Mouse (Mus musculus) MEL (cell line): Measurements from ENCODE around the gene Rpl29. TPM values are rescaled to one million over a fixed set of nuclear protein-coding genes. Genes with fewer than 3 reads are reported as not detected.

Source experiments
- DNase-seq: peaks from one replicate; pipeline ENCODE4 v3.0.0; 2011; ENCODE audit warnings: low read depth, low spot score
- H3K27ac ChIP-seq: 2 replicates; pipeline ENCODE4 v1.5.1; 2012; ENCODE audit warnings: low read depth, mild to moderate bottlenecking, control low read depth, low read length, moderate library complexity; ENCODE audit not compliant: control insufficient read depth
- H3K27me3 ChIP-seq, 2 experiments: fragments of 150-350 bp in 1 of 2; sonication (generic) in 1 of 2; 2 replicates each; pipeline ENCODE4 v1.6.1; 2012; ENCODE audit warnings: low read length in 2 of 2, mild to moderate bottlenecking in 2 of 2, improper control_type of control experiment in 1 of 2, moderate library complexity in 1 of 2; ENCODE audit not compliant: insufficient read depth in 2 of 2, control insufficient read depth in 1 of 2
- H3K36me3 ChIP-seq, 2 experiments: 2 replicates each; pipeline ENCODE4 v1.6.1; 2012 to 2014; ENCODE audit warnings: low read length in 2 of 2, improper control_type of control experiment in 1 of 2, inconsistent platforms in 1 of 2, mild to moderate bottlenecking in 1 of 2; ENCODE audit not compliant: insufficient read depth in 2 of 2, control insufficient read depth in 1 of 2
- H3K4me1 ChIP-seq, 2 experiments: fragments of 150-350 bp in 1 of 2; sonication (generic) in 1 of 2; 2 replicates each; pipeline ENCODE4 v1.6.1; 2012; ENCODE audit warnings: low read length in 2 of 2, improper control_type of control experiment in 1 of 2, mild to moderate bottlenecking in 1 of 2; ENCODE audit not compliant: insufficient read depth in 2 of 2, control insufficient read depth in 1 of 2
- H3K4me3 ChIP-seq, 2 experiments: fragments of 150-350 bp in 1 of 2; sonication (generic) in 1 of 2; 2 replicates each; pipeline ENCODE4 v1.5.1; 2012; ENCODE audit warnings: low read depth in 2 of 2, low read length in 2 of 2, mild to moderate bottlenecking in 2 of 2, moderate library complexity in 2 of 2, control low read depth in 1 of 2, improper control_type of control experiment in 1 of 2; ENCODE audit not compliant: control insufficient read depth in 1 of 2, insufficient read depth in 1 of 2
- H3K79me2 ChIP-seq: 2 replicates; pipeline ENCODE4 v1.6.1; 2012; ENCODE audit warnings: mild to moderate bottlenecking, low read length, moderate library complexity; ENCODE audit not compliant: control insufficient read depth, poor library complexity, insufficient read depth
- H3K9ac ChIP-seq: 2 replicates; pipeline ENCODE4 v1.6.1; 2012; ENCODE audit warnings: low read depth, mild to moderate bottlenecking, control low read depth, low read length, moderate library complexity; ENCODE audit not compliant: control insufficient read depth, poor library complexity, severe bottlenecking
- H3K9me3 ChIP-seq: fragments of 150-350 bp; sonication (generic); replicated peaks from 2 replicates; pipeline ENCODE4 v1.6.1; 2012; ENCODE audit warnings: mild to moderate bottlenecking, low read length, improper control_type of control experiment, moderate library complexity; ENCODE audit not compliant: insufficient read depth
- CTCF ChIP-seq, 3 experiments: IDR thresholded peaks in 2 of 3; conservative IDR thresholded peaks in 1 of 3; 2 replicates each; pipeline ENCODE4 v1.5.1; 2011 to 2012; ENCODE audit warnings: low read length in 3 of 3, low read depth in 2 of 3, mild to moderate bottlenecking in 2 of 3, improper control_type of control experiment in 1 of 3, inconsistent platforms in 1 of 3, mixed read lengths in 1 of 3, moderate library complexity in 1 of 3; ENCODE audit not compliant: control insufficient read depth in 1 of 3, insufficient read depth in 1 of 3, poor library complexity in 1 of 3, severe bottlenecking in 1 of 3
- ELF1 ChIP-seq: IDR thresholded peaks from 2 replicates; pipeline ENCODE4 v1.6.1; 2014; ENCODE audit warnings: low read depth, mild to moderate bottlenecking, inconsistent platforms, low read length, improper control_type of control experiment, moderate library complexity
- ETS1 ChIP-seq: IDR thresholded peaks from 2 replicates; pipeline ENCODE4 v1.6.1; 2012; ENCODE audit warnings: low read depth, mild to moderate bottlenecking, inconsistent platforms, low read length, improper control_type of control experiment, moderate library complexity
- GATA1 ChIP-seq: IDR thresholded peaks from 2 replicates; pipeline ENCODE4 v1.6.1; 2011; ENCODE audit warnings: low read depth, low read length, improper control_type of control experiment
- JUND ChIP-seq: IDR thresholded peaks from 2 replicates; pipeline ENCODE4 v1.6.1; 2011; ENCODE audit warnings: low read depth, mild to moderate bottlenecking, improper control_type of control experiment, low read length
- MAZ ChIP-seq: IDR thresholded peaks from 2 replicates; pipeline ENCODE4 v1.6.1; 2012; ENCODE audit warnings: low read depth, mild to moderate bottlenecking, inconsistent platforms, low read length, improper control_type of control experiment
- MYB ChIP-seq: IDR thresholded peaks from 2 replicates; pipeline ENCODE4 v1.6.1; 2011; ENCODE audit warnings: mild to moderate bottlenecking, low read depth, low read length, improper control_type of control experiment
- POLR2A ChIP-seq, 2 experiments: IDR thresholded peaks; 2 replicates each; pipeline ENCODE4 v1.6.1; 2011 to 2012; ENCODE audit warnings: low read length in 2 of 2, mild to moderate bottlenecking in 2 of 2, control low read depth in 1 of 2, improper control_type of control experiment in 1 of 2, low read depth in 1 of 2, moderate library complexity in 1 of 2; ENCODE audit not compliant: control insufficient read depth in 1 of 2, insufficient read depth in 1 of 2, poor library complexity in 1 of 2
- POLR2AphosphoS2 ChIP-seq: IDR thresholded peaks from 2 replicates; pipeline ENCODE4 v1.6.1; 2011; ENCODE audit warnings: low read length, improper control_type of control experiment
- SMC3 ChIP-seq: IDR thresholded peaks from 2 replicates; pipeline ENCODE4 v1.6.1; 2011; ENCODE audit warnings: low read depth, low read length, improper control_type of control experiment
- TCF12 ChIP-seq: IDR thresholded peaks from 2 replicates; pipeline ENCODE4 v1.6.1; 2014; ENCODE audit warnings: low read depth, mild to moderate bottlenecking, inconsistent platforms, low read length, improper control_type of control experiment, moderate library complexity
- UBTF ChIP-seq: IDR thresholded peaks from 2 replicates; pipeline ENCODE4 v1.6.1; 2012; ENCODE audit warnings: low read depth, mild to moderate bottlenecking, inconsistent platforms, low read length, improper control_type of control experiment, moderate library complexity, borderline replicate concordance; ENCODE audit not compliant: insufficient read depth
- USF1 ChIP-seq: IDR thresholded peaks from 2 replicates; pipeline ENCODE4 v1.6.1; 2014; ENCODE audit warnings: low read depth, mild to moderate bottlenecking, inconsistent platforms, low read length, improper control_type of control experiment, moderate library complexity
- USF2 ChIP-seq, 2 experiments: IDR thresholded peaks; 2 replicates each; pipeline ENCODE4 v1.6.1; 2011 to 2012; ENCODE audit warnings: improper control_type of control experiment in 2 of 2, low read length in 2 of 2, borderline replicate concordance in 1 of 2, inconsistent platforms in 1 of 2, low read depth in 1 of 2, mild to moderate bottlenecking in 1 of 2; ENCODE audit not compliant: insufficient read depth in 1 of 2
- ZMIZ1 ChIP-seq: IDR thresholded peaks from 2 replicates; pipeline ENCODE4 v1.6.1; 2012; ENCODE audit warnings: low read depth, mild to moderate bottlenecking, inconsistent platforms, low read length, improper control_type of control experiment, moderate library complexity
- polyA plus RNA-seq, 2 experiments: library from polyadenylated mRNA; stranded (reverse) in 1 of 2; unstranded in 1 of 2; fragments of >175 nt in 1 of 2; fragments of >200 nt in 1 of 2; gene quantifications; 2 replicates each; pipeline versions ENCODE4 v1.2.1 to v1.2.4; 2012; ENCODE audit warnings: low replicate concordance in 2 of 2, low read depth in 1 of 2; ENCODE audit not compliant: insufficient read length in 2 of 2, insufficient read depth in 1 of 2, missing spikeins in 1 of 2
- total RNA-seq: library from RNA; depleted of rRNA; stranded (reverse); fragments of 300-350 nt; gene quantifications from 2 replicates; pipeline ENCODE4 v1.2.3, GENCODE M21; 2012

The Rpl29 gene
- total and polyA plus RNA-seq, 3 experiments: 60.8 to 761 TPM; not detected in 1

- H3K36me3 ChIP-seq: peaks cover 0 to 6% of the 10 kb centered on the region in 2 experiments; a peak in 2 of 4 replicates
- TF ChIP-seq GATA1: no peak
- TF ChIP-seq SMC3: no peak
- peaks cover 0 to 2% of the 10 kb centered on the region in 2 experiments; a peak in 3 of 4 replicates for H3K27me3 ChIP-seq
- no peak overlapping the region for H3K27ac ChIP-seq
- no peak overlapping the region for H3K9ac ChIP-seq
- DNase-seq: no peak
- no peaks in the 10 kb centered on the region for H3K9me3 ChIP-seq
- H3K79me2 ChIP-seq: no peaks in the 10 kb centered on the region
- H3K4me1 ChIP-seq: peaks cover 3 to 13% of the 10 kb centered on the region in 2 experiments; a peak in 3 of 4 replicates
- no peak overlapping the region for H3K4me3 ChIP-seq
Observed at GRCm38 (mm10) chr9:106393548-106393947, 35.7 kb upstream of the Rpl29 start.

GRCm38 (mm10) chr9:106394649-106395602, 34.3 kb upstream of the Rpl29 start:
- no peak overlapping the region for H3K9ac ChIP-seq
- peaks cover 0 to 2% of the 10 kb centered on the region in 2 experiments; a peak in 3 of 4 replicates for H3K27me3 ChIP-seq
- H3K27ac ChIP-seq: no peak overlapping the region
- H3K4me3 ChIP-seq: no peak overlapping the region
- peaks cover 0 to 6% of the 10 kb centered on the region in 2 experiments; a peak in 2 of 4 replicates for H3K36me3 ChIP-seq
- no peaks in the 10 kb centered on the region for H3K9me3 ChIP-seq
- DNase-seq: no peak
- peaks cover 3 to 17% of the 10 kb centered on the region in 2 experiments; a peak in 3 of 4 replicates for H3K4me1 ChIP-seq
- TF ChIP-seq TCF12 (no peak), MYB (no peak), CTCF (IDR thresholded peaks at IDR 0.05 in 2 of 3, conservative IDR thresholded peaks at IDR 0.05 in 1 of 3; ENCODE audit: control insufficient read depth in 1 of 3, insufficient read depth in 1 of 3, low read depth in 2 of 3, low read length in 3 of 3, poor library complexity in 1 of 3, severe bottlenecking in 1 of 3) (no peak), MAZ (no peak), ZMIZ1 (no peak), ELF1 (no peak), JUND (no peak), POLR2AphosphoS2 (no peak), USF2 (IDR thresholded peaks at IDR 0.05; ENCODE audit: borderline replicate concordance in 1 of 2, insufficient read depth in 1 of 2, low read depth in 1 of 2, low read length in 2 of 2) (no peak), USF1 (no peak)
- no peaks in the 10 kb centered on the region for H3K79me2 ChIP-seq

- H3K27me3 ChIP-seq: no peaks in the 10 kb centered on the region; a peak in 2 of 4 replicates
- no peak for TF ChIP-seq POLR2A (IDR thresholded peaks at IDR 0.05; ENCODE audit: control insufficient read depth in 1 of 2, insufficient read depth in 1 of 2, low read depth in 1 of 2, low read length in 2 of 2, poor library complexity in 1 of 2)
- no peak for TF ChIP-seq ETS1
- TF ChIP-seq USF1: no peak
- no peak for TF ChIP-seq UBTF
- peaks cover 0 to 6% of the 10 kb centered on the region in 2 experiments; a peak in 2 of 4 replicates for H3K36me3 ChIP-seq
- no peak overlapping the region for H3K4me3 ChIP-seq
- peaks cover 3 to 21% of the 10 kb centered on the region in 2 experiments; a peak in 3 of 4 replicates for H3K4me1 ChIP-seq
- no peak for DNase-seq
- H3K9ac ChIP-seq: no peak overlapping the region
- H3K9me3 ChIP-seq: no peaks in the 10 kb centered on the region
- H3K27ac ChIP-seq: no peak overlapping the region
- H3K79me2 ChIP-seq: no peaks in the 10 kb centered on the region
Observed at GRCm38 (mm10) chr9:106397733-106398132, 31.5 kb upstream of the Rpl29 start.
